Mouse (Mus musculus): Measurements from ENCODE around the gene Flt1. TPM values are rescaled to one million over a fixed set of nuclear protein-coding genes. Genes with fewer than 3 reads are reported as not detected.
"Not testable (repeated sequence)": the region's sequence is repeated elsewhere in the genome, so short reads cannot be mapped to it uniquely, and the experiment has no call there.

Gene Flt1
- total RNA-seq, 2 experiments from 2014 or later: 30.4 to 33.8 TPM

DNA sequence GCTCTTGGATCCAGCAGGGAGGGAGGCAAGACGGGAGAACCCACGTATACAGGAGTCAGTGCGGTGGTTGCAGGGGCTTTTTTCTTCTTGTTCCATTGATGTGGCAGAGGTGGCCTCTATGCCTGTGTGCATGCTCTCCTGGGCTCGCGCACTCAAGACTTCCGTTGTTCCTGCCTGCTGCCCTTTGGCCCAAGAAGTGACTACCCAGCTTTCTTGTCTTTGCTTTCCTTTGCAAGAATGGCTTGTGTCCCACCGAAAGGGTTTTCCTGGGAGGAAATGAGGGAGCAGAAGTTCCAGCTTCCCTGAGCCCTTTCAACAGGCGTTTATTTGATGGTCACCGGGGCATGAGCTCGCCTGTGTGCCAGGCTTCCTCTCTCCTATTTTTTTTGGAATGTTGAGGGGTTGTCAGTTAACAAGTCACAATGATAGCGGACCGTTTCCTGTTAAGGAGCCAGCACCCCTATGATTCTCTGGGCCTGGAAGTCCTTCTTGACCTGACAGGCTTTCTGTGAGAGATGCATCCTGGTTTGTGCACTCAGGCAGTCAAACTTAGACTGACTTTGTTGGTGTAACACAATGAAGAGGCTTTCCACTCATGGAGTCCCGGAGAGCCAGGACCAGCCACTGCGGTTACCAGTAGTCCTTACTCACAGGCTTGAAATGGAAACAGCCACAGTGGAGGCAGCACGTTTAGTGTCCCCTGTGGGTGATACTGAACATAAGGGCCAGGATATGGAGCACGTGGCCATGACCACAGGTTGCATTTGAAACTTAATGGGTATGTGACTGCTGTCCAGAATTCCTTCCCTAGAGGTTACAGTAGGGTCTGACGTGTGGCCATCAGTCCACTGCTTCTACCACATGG, 95.2 kb downstream of the Flt1 start:
- intact Hi-C loops (cut with DNase I): no loop called here

GRCm38 (mm10) chr5:147626944-147627343, 98.9 kb downstream of the Flt1 start:
- intact Hi-C loops (cut with DNase I): no loop called here
- DNase-seq (ENCODE audit: low spot score in 2 of 2): peak in 1 of 2 experiments; percentile 7

More for the DNA sequence above, 95.2 kb downstream of the Flt1 start:
- no peak for DNase-seq (ENCODE audit: low spot score in 2 of 2)

GRCm38 (mm10) chr5:147623747-147624146, 102.1 kb downstream of the Flt1 start:
- no peak for DNase-seq (ENCODE audit: low spot score in 2 of 2)
- intact Hi-C loops (cut with DNase I): no loop called here

DNA sequence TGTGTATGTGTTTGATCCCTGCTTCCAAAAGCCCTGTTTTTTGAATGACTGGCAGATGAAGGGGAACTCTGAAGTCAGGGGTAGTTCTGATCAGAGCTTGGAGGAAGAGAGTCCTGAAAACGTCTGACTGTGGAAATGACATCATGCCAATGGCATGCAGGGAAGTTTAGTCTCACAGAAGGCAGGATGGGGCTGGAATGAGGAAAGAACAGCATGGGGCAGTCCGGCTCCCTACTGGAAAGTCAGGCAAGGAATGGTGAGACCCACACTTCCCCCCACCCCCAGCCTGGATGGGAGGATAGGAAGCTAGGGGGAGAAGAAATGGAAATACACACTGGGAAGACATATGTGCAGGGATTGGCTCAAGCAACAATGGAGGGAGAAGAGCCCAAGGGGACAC, 105.6 kb downstream of the Flt1 start:
- intact Hi-C loops (cut with DNase I): no loop called here
- DNase-seq (ENCODE audit: low spot score in 2 of 2): no peak

DNA sequence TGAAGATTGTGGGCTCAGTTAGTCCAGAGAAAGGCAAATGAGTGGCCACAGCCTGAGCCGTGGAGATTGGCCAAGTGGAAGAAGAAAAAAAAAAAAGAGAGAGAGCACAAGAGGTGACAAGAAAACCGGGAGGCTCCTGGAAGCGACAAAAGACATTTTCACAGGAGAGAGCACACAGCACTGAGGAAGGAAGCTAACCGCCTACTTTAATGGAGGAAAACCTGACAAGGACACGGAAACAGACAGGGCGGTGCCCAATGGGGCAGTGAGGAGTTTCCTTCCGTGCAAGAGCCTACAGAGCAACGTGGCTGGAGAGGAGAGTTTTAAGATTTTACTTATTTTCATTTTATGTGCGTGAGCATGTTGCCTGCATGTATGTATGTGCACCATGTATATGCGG, 107.6 kb downstream of the Flt1 start:
- DNase-seq (ENCODE audit: low spot score in 2 of 2): no peak
- intact Hi-C loops (cut with DNase I): no loop called here

DNA sequence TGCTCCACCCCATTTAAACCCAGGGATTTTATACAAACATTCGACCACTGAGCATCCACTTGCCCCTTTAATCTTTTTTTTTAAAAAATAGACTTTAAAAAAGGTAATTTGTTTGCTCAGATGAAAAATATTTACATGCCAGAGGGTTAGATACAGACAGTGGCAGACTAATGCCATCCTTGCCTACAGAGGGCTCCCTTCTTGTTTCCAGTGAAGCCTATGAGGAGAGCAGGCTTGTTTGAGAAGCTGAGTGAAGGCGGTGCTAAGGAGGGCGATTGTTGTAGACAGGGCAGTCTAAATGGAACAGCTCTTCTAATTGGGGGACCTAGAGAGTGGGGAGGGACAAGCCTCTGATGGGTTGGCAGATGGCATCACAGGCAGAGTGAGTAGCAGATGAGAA, 109.4 kb downstream of the Flt1 start:
- no peak for DNase-seq (ENCODE audit: low spot score in 2 of 2)
- intact Hi-C loops (cut with DNase I): no loop called here

DNA sequence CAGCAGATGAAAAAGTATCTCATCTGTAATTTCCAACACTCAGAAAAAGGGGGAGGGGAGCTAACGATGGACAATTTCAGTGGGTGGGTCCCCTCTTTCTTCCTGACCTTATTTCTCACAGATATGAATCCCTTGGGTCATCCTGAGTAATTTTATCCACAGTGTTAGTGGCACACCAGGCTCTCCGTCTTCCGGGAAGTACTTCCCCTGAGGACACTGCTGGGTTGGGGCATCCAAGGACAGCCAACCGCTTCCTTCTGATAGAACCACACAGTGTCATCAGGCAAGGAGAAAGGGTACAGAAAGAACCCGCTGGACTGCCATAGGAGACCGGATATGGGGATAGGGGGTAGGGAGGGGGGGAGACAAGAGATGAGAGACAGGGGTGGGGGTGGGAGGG, 111.2 kb downstream of the Flt1 start:
- DNase-seq (ENCODE audit: low spot score in 2 of 2): no peak
- intact Hi-C loops (cut with DNase I): no loop called here

DNA sequence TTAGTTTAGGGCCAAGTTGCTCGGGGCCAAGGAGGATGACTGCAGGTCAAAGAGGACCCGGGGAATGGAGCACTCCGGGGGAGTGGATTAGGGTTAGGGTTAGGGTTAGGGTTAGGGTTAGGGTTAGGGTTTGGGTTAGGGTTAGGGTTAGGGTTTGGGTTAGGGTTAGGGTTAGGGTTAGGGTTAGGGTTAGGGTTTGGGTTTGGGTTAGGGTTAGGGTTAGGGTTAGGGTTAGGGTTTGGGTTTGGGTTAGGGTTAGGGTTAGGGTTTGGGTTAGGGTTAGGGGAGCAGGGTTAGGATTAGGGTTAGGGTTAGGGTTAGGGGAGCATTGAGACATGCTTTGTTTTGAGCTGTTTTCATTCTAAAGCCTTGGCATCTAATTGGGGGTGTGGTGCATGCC, 114.5 kb downstream of the Flt1 start:
- DNase-seq (ENCODE audit: low spot score in 2 of 2); intact Hi-C loops (cut with DNase I): not testable (repeated sequence)

DNA sequence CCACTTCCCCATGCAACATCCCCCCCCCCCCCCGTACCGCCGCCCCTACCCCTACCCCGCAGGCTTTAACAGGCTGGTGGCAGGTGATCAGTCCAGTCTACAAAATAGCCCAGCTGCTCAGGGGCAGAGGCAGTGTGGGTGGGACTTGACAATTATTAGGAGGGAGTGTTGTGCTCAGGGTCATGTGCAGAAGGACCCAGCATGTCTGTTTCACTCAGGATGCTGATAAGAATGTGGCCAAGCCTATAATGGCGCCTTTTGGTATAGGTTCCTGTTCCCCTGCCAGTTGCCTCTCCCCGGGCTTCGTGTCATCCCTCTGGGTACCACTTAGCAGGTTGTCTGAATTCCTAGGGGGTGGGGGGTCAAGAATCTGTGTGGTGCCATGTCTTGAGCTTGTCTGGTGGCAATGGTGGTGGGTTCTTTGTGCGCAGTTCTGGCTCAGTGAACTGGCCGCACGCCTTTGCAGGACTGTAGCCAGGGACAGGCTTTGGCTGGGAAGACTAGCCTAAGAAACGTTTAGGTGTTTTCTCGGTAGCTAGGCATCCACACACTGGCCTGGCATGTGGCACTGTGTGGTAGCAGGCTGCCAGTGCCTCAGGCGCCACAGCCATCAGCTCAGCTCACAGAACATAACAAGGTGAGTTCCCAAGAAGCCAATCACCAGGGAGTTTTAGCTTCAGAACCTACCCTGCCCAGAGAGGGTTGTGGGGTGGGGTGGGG, 118.4 kb downstream of the Flt1 start:
- no peak for DNase-seq (ENCODE audit: low spot score in 2 of 2)
- intact Hi-C loops (cut with DNase I): no loop called here

GRCm38 (mm10) chr5:147606751-147607150, 119.1 kb downstream of the Flt1 start:
- no peak for DNase-seq (ENCODE audit: low spot score in 2 of 2)

GRCm38 (mm10) chr5:147601460-147602360, 124.1 kb downstream of the Flt1 start:
- intact Hi-C loops (cut with DNase I): no loop called here
- DNase-seq (ENCODE audit: low spot score in 2 of 2): no peak

More at GRCm38 (mm10) chr5:147606751-147607150, 119.1 kb downstream of the Flt1 start:
- intact Hi-C loops (cut with DNase I): no loop called here

DNA sequence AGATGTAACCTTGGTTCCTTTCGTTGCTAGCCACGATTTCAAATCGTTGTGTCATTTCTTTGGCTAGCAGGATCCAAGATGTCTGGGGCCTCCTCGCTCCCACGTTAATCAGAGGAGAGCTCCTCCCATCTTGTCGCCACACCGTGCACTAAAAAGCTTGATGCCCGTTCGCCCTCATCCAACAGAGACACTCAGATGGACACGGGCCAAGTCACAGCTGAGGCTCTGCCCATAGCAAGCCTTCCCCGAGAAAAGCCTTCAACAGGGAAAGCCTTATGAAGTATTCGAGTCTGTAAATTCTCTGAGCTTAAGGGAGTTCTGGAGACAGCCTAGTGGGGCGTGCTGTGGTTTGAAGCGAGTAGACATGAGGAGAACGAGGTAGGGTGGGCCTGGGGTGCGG, 128.0 kb downstream of the Flt1 start:
- intact Hi-C loops (cut with DNase I): no loop called here
- no peak for DNase-seq (ENCODE audit: low spot score in 2 of 2)

- intact Hi-C loops (cut with DNase I): loop anchor here (10.0 kb wide), 1 partner anchor 355 kb away; no protein-coding TSS in a partner anchor
- peak in 1 of 2 experiments; percentile 26 for DNase-seq (ENCODE audit: low spot score in 2 of 2)
These were observed 136.0 kb downstream of the Flt1 start for GRCm38 (mm10) chr5:147589814-147590213.

DNA sequence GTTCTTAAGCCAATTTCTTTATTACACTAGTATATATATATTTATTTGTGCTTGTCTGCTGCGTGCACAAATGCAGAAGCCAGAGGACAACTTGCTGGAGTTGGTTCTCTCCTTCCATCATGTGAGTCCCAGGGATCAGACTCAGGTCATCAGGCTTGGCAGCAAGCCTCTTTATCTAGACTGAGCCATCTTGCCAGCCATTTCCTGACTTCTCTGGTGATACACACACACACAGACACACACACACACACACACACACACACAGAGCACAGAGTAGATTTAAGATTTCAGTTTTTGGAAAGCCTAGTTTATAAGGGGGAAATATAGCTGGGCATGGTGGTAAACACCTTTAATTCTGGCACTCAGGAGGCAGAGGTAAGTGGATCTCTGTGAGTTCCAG, 140.7 kb downstream of the Flt1 start:
- no peak for DNase-seq (ENCODE audit: low spot score in 2 of 2)
- intact Hi-C loops (cut with DNase I): loop anchor here (2.0 to 10.0 kb wide), 2 partner anchors 264 to 360 kb away; no protein-coding TSS in a partner anchor

- no peak for DNase-seq (ENCODE audit: low spot score in 2 of 2)
- intact Hi-C loops (cut with DNase I): loop anchor here (2.0 to 10.0 kb wide), 3 partner anchors 133 to 360 kb away; no protein-coding TSS in a partner anchor
These were observed 141.2 kb downstream of the Flt1 start for GRCm38 (mm10) chr5:147584648-147585047.

DNA sequence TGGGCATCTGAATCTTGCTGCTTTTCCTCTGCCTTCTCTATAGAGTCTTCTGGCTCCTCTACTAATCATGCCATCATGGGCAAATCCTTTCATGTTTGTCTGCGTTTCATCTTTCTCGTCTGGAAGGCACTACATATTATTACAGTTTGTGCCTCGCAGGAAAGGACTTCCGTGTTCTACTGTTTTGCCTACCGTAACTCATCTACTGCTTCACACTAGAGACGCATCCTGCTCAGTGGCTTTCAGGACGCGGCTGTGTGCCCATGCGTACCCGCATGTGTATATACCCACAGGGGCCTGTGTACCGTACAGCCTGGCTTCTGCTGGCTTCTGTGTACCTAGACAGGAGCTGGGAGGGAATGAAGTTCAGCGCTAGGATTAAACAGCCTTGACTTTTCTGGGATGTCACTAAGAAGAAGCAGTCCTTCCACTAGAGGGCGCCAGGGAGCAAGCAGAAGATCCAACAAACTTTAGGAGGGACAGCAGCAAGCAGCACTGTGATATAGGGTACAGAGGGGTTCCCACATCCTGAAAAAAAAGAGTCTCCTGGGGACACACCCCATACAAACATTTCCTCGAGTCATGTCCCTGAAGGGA, 142.0 kb downstream of the Flt1 start:
- intact Hi-C loops (cut with DNase I): loop anchor here (2.0 to 10.0 kb wide), 3 partner anchors 134 to 361 kb away; no protein-coding TSS in a partner anchor
- peak; percentile 77 to 78 for DNase-seq (ENCODE audit: low spot score in 2 of 2)

DNA sequence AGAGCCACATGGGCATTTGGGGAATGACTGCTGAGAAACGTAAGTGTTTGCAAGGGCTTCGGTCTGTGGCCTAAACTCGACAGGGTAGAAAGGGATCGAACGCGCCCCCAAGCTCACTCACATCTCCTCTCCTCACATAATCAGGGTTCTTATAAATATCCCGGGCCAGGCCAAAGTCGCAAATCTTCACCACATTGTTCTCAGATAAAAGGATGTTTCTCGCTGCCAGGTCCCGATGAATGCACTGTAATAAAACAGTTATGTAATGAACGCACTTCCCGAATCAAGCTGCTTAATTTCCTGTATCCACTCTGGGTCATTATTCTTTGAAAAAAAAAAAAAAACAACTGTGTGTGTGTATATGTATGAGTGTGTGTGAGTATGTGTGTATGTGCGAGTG, 145.6 kb downstream of the Flt1 start:
- intact Hi-C loops (cut with DNase I): loop anchor here (5.0 to 10.0 kb wide), 2 partner anchors 137 to 365 kb away; no protein-coding TSS in a partner anchor
- DNase-seq (ENCODE audit: low spot score in 2 of 2): no peak

- DNase-seq (ENCODE audit: low spot score in 2 of 2): no peak
- intact Hi-C loops (cut with DNase I): loop anchor here (5.0 to 10.0 kb wide), 2 partner anchors 138 to 365 kb away; no protein-coding TSS in a partner anchor
These were observed 146.1 kb downstream of the Flt1 start for GRCm38 (mm10) chr5:147579691-147580090.

- no peak for DNase-seq (ENCODE audit: low spot score in 2 of 2)
- intact Hi-C loops (cut with DNase I): no loop called here
These were observed 146.7 kb downstream of the Flt1 start for GRCm38 (mm10) chr5:147579148-147579547.
